Mouse (Mus musculus): Measurements from ENCODE around the gene Fth1.

Fth1 gene

DNA sequence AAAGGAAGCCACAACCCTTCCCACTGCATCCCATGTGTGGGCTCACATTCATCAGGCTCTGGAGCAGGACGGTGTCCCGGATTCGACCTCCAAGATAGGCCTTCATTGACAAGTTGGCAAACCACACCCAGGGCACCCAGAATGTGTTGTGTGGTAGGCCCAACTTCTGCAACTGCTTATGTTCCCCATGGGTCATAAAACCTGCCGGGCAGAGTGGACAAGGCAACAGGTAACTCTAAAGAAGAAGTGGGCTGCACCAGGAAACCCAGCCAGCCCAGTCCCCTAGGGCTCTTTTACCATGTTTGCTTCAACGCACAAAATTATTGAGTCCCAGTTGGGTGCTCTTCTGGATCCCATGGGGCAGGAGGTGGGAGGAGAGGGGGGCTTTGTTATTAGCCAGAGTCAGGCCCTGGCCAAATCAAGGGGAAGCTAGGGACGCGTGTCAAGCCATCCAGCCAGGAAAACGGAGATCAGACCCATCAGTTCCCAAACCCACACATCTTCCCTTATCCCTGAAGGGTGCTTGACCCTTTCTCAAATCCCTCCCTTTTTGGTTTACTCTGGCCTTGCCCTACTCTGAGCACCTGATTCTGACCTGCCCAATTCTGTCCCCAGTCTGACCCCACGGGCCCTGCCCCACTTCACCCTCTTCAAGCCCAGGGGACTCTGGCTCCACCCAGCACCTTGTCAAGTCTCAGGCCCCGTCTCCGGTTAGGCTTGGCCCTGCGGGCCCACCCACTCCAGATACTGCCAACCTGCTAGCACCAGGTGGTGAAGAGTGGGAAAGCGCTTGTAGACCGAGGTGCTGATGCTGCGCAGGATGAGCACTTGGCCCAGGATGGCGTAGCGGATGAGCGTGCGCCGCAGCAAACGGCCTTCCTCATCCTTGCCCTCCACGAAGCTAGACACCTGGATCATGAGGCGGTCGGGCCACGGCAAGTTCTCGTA is 11.9 kb downstream of the Fth1 start:
- DNase-seq, result no peak

DNA sequence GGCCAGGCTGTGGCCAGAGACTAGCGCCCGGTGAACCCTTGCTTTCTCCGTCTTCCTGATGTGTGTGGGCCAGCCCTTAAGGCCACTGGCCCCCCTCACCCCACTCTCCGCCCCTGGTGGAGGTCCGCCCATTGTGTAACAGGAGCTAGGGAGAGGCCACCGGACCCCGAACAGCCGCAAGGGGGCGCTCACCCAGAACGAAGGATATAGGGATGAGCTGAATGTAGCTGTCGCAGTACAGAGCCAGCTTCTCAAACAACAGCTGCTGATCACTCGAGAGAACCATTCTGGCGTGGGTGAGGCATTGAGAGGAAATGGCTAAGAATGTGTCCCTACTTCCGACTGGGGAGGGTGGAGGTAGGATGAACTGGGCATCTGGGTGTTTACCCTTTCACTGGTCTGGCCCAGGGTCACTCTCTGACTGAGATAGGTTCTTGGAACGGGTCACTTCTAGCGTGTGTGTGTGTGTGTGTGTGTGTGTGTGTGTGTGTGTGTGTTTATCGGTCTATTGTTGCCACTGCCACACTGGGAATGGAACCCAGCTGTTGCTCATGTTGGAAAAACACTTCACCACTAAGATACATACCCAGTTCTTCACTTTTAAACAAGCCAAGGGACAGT is 12.7 kb downstream of the Fth1 start:
- DNase-seq, result peak; percentile 81 to 86

DNA sequence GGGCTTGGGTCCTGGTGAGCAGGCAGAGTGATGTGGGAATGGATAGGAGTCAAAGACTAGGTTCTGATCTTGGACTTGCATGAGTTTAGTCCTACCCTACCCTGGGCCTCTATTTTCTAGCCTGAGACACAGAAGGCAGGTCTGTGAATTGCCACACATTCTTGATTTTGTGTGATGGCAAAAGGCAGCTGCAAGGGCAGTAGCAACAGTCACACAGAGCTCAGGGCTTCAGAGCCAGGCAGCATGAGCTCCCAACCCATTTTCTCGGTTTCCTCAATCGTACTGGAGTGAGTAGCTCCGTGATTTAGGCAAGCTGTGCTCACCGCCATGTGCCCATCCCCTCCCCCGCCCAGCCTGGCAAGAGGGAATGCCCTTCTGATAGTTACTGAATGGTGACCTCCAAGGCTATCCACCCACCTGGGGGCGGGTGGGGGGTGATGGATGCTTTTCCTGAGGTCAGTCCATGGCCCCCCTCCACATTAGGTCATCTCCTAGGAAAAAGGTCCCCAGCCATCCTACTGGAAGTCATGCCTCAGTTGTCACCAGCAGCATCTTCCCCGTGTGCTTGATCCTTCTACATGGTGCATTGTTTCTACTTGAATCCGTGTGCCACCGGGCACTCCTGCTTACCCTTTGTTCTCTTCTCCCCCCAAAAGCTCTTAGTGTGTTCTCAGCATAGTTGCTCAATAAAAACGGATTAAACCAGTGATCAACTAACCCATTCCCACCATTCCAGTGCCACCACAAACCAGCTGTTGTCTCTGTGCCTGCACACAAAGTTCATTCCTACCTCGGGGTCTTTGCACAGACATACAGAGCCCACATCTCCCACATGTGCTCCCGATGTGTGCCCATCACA is 17.0 kb downstream of the Fth1 start:
- DNase-seq, result no peak

DNA sequence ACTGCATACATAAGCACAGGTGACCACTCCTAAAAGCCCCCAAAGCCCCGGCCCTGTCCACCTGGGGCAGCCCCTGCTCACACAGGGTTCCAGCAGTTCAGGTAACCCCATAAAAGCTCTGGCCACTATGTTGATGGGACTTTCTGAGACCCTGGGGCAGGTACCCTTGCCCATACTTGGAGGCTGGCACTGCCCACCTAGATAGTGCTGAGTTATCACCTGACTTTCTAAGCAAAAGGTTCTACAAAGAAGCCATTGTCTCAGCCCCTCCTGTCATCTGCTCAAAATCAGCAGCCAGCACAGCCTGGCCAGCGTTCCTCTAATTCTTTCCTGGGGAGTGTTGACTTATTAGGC is 17.6 kb downstream of the Fth1 start:
- no peak for DNase-seq

DNA sequence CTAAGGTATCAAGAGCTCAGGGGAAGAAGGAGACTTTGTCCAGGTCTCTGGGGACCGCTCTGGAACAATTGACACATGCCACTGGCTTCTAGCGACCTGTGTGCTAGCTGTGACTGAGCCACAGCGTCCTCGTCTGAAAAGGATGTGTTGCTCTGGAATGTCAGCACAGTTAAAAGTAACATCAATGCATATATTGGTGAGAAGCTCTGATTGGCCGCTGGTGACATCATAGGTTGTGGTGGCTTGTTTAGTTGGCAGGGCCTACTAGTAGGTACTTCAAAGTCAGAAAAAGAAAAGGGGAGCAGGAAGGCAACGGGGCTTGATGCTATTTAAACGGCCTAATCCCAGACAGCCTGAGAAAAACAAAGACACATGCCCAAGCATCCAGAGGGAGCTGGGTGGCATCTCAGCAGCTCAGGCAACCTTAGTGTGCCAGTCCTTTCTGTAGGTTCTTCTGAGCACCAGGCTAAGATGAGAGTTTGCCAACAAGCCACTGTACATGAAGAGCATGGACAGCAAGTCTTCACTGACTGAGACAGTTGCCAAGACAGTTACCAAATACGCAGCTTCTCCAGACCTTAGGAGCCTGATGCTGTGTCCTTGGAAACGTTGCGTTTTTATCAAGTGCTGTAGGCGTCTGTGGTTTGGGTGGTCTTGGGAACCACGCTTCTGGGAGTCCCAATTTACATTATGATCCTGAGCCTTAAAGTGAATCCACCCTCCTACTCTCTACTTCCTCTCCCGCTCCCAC is 18.5 kb downstream of the Fth1 start:
- DNase-seq, result no peak

GRCm38 (mm10) chr19:10000330-10000729 is 19.9 kb downstream of the Fth1 start:
- no peak for DNase-seq

- no peak for DNase-seq
These were observed 21.0 kb downstream of the Fth1 start, which contains the start of the genes Best1 and Rab3il1 for GRCm38 (mm10) chr19:10001206-10001969. Gene Best1, minus strand, starts transcription at chr19:10001633. Gene Rab3il1, plus strand, starts transcription at chr19:10001669.

DNA sequence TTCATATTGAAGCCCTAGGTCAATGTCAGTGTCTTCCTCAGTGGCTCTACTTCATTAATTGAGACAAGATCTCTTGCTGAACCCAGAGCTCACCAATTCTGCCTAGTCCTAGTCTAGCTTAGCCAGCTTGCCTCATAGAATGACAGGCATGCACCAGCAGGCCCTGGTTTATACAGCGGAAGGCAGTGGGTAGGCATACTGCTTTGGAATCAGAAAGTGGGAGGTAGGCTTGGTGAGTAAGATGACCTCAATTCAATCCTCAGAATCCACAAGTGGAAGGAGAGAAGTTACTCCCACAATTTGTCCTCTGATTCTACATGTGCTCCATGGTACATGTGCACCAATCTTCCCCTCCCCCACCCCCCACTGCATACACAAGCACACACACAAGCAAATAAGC is 23.3 kb downstream of the Fth1 start:
- no peak for DNase-seq

GRCm38 (mm10) chr19:10011408-10011807 is 31.0 kb downstream of the Fth1 start:
- no peak for DNase-seq

- DNase-seq, result no peak
These were observed 32.5 kb downstream of the Fth1 start for GRCm38 (mm10) chr19:10012827-10013278.

- no peak for DNase-seq
These were observed 33.0 kb downstream of the Fth1 start for GRCm38 (mm10) chr19:10013348-10013747.

- DNase-seq, result no peak
These were observed 33.5 kb downstream of the Fth1 start for GRCm38 (mm10) chr19:10013913-10014312.

GRCm38 (mm10) chr19:10014824-10015223 is 34.4 kb downstream of the Fth1 start:
- no peak for DNase-seq

DNA sequence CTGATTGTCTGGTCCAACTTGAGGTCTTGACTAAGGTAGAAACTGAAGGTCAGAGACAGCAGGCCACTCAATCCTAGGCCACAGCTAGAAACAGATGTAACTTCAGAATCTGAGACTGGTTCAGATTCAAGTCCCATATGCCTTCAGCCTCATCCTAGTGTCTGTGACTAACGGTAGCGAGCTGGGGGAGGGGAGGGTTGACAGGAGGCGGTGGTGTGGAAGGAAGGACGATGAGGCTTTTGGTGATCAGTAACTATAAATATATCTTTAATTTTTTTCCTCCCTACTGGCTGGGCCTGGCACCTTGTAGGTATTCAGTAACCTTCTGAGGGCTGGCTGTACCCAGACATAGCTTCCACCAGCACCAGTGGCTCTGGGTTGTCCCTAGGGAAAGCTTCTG is 35.0 kb downstream of the Fth1 start:
- DNase-seq, result no peak

DNA sequence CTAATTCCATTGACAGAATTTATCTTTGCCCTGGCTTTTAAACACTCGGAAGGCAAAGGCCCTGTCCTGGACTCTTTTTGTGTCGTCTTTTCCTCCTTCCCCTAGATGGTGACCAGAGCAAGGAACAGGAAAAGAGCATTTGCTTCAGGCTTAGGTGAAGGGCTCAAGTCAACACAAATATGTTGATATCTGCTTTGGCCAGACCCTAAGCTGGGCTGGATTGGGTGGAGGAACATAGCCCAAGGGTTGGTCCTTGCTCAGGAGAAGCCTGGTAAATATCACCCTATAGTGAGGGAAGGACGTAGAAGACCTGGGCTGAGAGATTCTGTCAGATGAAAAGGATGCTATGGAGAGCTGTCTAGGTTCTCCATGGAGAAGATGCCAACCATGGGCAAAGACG is 35.8 kb downstream of the Fth1 start:
- DNase-seq, result no peak

- DNase-seq, result peak; percentile 71 to 76
These were observed 37.5 kb downstream of the Fth1 start for GRCm38 (mm10) chr19:10017637-10018526.

DNA sequence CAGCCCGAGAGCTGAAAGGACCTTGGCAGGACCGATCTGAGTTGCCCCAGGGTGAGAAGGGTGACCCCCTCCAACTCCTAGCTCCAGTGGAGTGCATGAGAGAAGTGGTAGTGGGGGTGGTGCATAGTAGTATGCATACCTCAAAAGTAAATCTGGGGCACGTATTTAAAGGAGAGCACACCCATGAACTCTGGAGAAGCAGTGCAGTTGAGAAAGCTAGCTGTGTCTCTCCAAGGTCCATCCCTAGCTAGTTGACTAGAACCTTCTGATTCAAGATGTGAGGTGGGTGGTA is 38.1 kb downstream of the Fth1 start:
- no peak for DNase-seq

DNA sequence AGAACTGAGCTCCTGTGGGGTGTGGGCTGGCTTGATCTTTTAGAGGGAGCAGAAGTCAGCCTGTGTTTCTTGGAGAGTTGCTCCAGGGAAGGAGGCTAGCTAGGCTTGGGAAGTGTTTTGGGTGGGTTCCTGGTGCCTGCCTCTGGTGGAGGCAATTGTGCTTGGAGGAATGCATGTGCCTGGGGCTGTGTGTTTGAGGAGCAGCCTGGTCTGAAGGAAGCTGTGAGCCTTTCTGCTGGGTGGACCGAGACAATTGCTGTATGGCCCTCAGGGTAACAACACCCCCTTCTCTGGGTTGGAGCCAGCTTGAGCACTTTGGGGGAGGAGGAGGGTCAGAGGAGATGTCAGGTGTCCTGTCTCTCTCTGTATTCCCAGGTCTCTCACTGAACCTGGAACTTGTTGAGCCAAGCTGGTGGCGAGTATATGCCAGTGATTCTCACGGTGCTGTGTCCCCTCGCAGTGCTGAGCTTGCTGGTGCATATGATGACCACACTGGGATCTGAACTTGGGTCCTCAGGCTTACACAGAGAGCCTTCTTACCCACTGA is 38.9 kb downstream of the Fth1 start:
- no peak for DNase-seq

DNA sequence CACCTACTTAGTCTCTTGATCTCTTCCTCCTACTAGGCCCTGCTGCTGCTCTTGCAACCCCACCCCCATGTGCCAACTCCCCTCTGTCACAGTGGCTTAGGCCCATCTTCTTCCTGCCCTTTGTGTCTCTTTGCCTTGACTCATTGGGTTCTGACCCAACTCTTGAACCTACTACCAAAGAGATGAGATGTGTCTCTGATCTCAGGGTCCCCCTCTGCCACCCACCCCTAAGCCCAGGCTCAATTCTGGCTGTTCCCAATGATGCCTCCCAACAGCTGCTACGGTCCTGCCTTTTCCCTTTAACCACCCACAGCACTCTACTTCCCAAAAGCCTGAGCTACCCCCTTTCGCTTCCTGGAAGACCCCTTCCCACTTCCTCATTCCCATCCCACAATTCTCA is 41.6 kb downstream of the Fth1 start:
- no peak for DNase-seq
